Mouse (Mus musculus) embryonic stem cell, embryonic (primary cell): ENCODE measurements at regions not wholly inside any gene's neighbourhood (a gene's known extent, or its start where the extent isn't known, plus 50 kb on each side); places are given as distances from the start of the nearest gene placed in this dataset.

Experiments used
- CTCF ChIA-PET, 4 experiments: fragments of 300-600 bp in 2 of 4; fragments of 350-600 bp in 2 of 4; sonication (Branson Sonifier 250); formaldehyde crosslinking; loops; one replicate each; lab custom pipeline; 2022; ENCODE audit warnings: inconsistent platforms in 2 of 4; lab: Charles Lee
- POLR2A ChIA-PET, 4 experiments: fragments of 300-600 bp in 2 of 4; fragments of 350-600 bp in 2 of 4; sonication (Branson Sonifier 250); formaldehyde crosslinking; loops; one replicate each; lab custom pipeline; 2022; ENCODE audit warnings: antibody characterized with exemption in 4 of 4, inconsistent platforms in 1 of 4; lab: Charles Lee

DNA sequence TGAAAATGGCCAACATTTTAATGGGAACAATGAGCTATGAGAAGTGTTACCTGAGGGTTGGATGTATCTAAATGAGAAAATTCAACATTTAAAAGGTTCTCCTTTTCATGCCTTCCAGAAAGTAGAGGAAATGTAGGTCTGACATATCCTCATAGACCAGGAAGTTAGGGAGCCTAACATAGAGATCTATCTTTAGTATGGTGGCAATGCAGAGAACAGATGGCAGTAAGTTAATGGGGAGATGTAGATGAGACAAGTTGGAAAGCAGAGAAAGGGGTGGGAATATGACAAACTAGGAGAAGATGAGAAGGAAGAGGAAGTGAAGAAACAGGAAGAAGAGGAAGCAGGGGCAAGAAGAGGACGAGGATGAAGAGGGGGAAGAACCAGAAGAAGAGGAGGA, 507.9 kb upstream of the Nudt12 start:
- CTCF ChIA-PET, result no interaction called here
- POLR2A ChIA-PET, result no interaction called here

DNA sequence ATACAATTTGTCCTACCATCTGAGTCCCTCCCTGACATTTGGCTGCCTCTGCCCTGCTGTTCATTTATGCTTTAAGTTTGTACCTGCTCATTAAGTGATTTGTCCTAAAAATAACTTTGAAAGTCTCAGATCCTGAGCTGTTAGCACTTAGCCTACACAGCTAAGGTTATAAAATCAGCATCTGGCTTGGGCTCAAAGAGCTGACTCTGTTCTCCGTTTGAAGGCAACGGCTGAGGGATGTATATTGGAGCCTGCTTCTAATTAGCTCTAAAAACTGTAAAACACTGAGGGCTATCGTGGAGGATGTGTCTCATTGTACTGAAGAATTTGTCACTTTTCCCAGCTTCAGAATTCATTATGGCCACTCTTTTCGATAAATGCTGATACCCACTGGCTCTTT, 475.2 kb upstream of the Nudt12 start:
- POLR2A ChIA-PET, result interaction anchor here in 1 of 4 experiments (0.7 kb wide), 1 partner anchor 1015 kb away, joined by 3 read pairs; no protein-coding TSS in a partner anchor

More for the DNA sequence above, 475.2 kb upstream of the Nudt12 start:
- CTCF ChIA-PET, result no interaction called here
